ENCODE assay signal across 16 mouse cellular contexts in the genomic region with DNA sequence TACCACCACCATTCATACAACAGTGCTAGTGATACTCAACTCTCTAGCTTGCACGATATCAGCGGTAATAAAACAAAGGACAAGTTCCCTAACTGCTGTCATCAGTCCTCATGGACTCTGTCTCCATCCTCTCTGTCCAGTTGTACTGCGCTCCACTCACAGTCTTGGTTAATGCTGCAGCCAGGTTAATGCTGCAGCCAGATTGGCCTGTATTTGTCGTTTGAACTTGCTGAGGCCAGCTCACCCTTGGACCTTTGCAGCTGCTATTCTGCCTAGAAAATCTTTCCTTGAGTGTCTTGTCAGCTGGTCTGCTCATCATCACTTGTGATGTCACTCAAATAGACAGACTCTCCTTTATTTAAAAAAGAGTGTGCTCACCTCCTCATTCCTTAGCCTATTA.
A peak's percentile ranks its signal among the peaks of the same experiment; 100 is the strongest.
DNase-seq lines count a peak whose midpoint lies in the region; ATAC-seq and TF ChIP-seq lines count a peak whose summit lies in the region.
"Had no signal": no experiment of that assay in that cellular context is flagged by ENCODE, and none has a peak within 500 bp of the region (broad histone marks: within the 10 kb centered on the region; RNA-seq: fewer than 3 reads in every experiment).

No protein-coding gene starts in this region.

- H3K27me3 ChIP-seq in heart, embryonic 15.5 days, result no peaks in the 10 kb centered on the region
- no peaks in the 10 kb centered on the region for H3K27me3 ChIP-seq in embryonic facial prominence, embryonic 14.5 days (replicated peaks; ENCODE audit: control insufficient read depth, insufficient read depth, low read length)
- H3K27me3 ChIP-seq in intestine, embryonic 16.5 days (replicated peaks; ENCODE audit: control insufficient read depth, insufficient read depth, low read length), result no peaks in the 10 kb centered on the region
- H3K27me3 ChIP-seq: embryonic facial prominence, embryonic 12.5 days; forebrain, embryonic 12.5 days; midbrain, embryonic 12.5 days had no signal

- H3K9ac ChIP-seq in heart, embryonic 15.5 days, result no peak overlapping the region
- no peak overlapping the region for H3K9ac ChIP-seq in embryonic facial prominence, embryonic 14.5 days (ENCODE audit: low read depth, low read length)
- no peak overlapping the region for H3K9ac ChIP-seq in intestine, embryonic 16.5 days (ENCODE audit: low read depth, low read length)
- H3K9ac ChIP-seq: embryonic facial prominence, embryonic 12.5 days; forebrain, embryonic 12.5 days; midbrain, embryonic 12.5 days had no signal

- no peak for TF ChIP-seq CTCF in layer of hippocampus, adult 2 months (conservative IDR thresholded peaks at IDR 0.05)

- no peak overlapping the region for H3K4me3 ChIP-seq in heart, embryonic 15.5 days
- no peak overlapping the region for H3K4me3 ChIP-seq in layer of hippocampus, adult 2 months
- H3K4me3 ChIP-seq in embryonic facial prominence, embryonic 14.5 days (ENCODE audit: low read depth, low read length), result no peak overlapping the region
- H3K4me3 ChIP-seq in intestine, embryonic 16.5 days (ENCODE audit: low read length), result no peak overlapping the region
- H3K4me3 ChIP-seq: embryonic facial prominence, embryonic 12.5 days; forebrain, embryonic 12.5 days; hindbrain, embryonic 10.5 days; midbrain, embryonic 12.5 days had no signal

- peaks cover 41% of the 10 kb centered on the region for H3K4me1 ChIP-seq in heart, embryonic 15.5 days (replicated peaks)
- H3K4me1 ChIP-seq in embryonic facial prominence, embryonic 14.5 days (ENCODE audit: control insufficient read depth, insufficient read depth, low read length), result peaks cover 20% of the 10 kb centered on the region
- H3K4me1 ChIP-seq in intestine, embryonic 16.5 days (ENCODE audit: control insufficient read depth, insufficient read depth, low read length), result peaks cover 32% of the 10 kb centered on the region

- 52% methylated on average over 4 of the region's 4 CpGs for WGBS in heart, embryonic 15.5 days
- WGBS in embryonic facial prominence, embryonic 14.5 days, result 68% methylated on average over 4 of the region's 4 CpGs
- 66% methylated on average over 4 of the region's 4 CpGs for WGBS in intestine, embryonic 16.5 days

- H3K9me3 ChIP-seq in heart, embryonic 15.5 days (replicated peaks), result no peaks in the 10 kb centered on the region
- H3K9me3 ChIP-seq in embryonic facial prominence, embryonic 14.5 days (ENCODE audit: control insufficient read depth, low read length), result no peaks in the 10 kb centered on the region
- no peaks in the 10 kb centered on the region for H3K9me3 ChIP-seq in intestine, embryonic 16.5 days (ENCODE audit: control insufficient read depth, low read length)
- H3K9me3 ChIP-seq: embryonic facial prominence, embryonic 12.5 days; forebrain, embryonic 12.5 days; hindbrain, embryonic 10.5 days; midbrain, embryonic 12.5 days had no signal

- intact Hi-C loops in heart, postnatal 36 days (cut with DNase I), result no loop called here

- no peak overlapping the region for H3K4me2 ChIP-seq in heart, embryonic 15.5 days
- no peak overlapping the region for H3K4me2 ChIP-seq in embryonic facial prominence, embryonic 14.5 days (ENCODE audit: low read depth, low read length)
- H3K4me2 ChIP-seq in intestine, embryonic 16.5 days (ENCODE audit: low read depth, low read length), result no peak overlapping the region
- H3K4me2 ChIP-seq: embryonic facial prominence, embryonic 12.5 days; forebrain, embryonic 12.5 days; midbrain, embryonic 12.5 days had no signal

- DNase-seq in heart, postnatal 36 days, result no peak
- DNase-seq in layer of hippocampus, adult 2 months (ENCODE audit: low spot score in 2 of 2), result no peak
- DNase-seq in layer of hippocampus, adult 9-10 months (ENCODE audit: low spot score), result no peak
- no peak for DNase-seq in embryonic facial prominence, embryonic 14.5 days (ENCODE audit: low spot score)
- no peak for DNase-seq in urinary bladder, postnatal 25 days (ENCODE audit: low spot score)
- DNase-seq: adrenal gland, postnatal 14 days; cerebellum, postnatal 14 days; lung, postnatal 10 days; right cerebral cortex, postnatal 25 days had no signal

- peak overlapping the region; percentile 82 for H3K27ac ChIP-seq in heart, embryonic 15.5 days
- H3K27ac ChIP-seq in layer of hippocampus, adult 2 months, result peak overlapping the region; percentile 61; the same call in 1 of the 2 replicates
- H3K27ac ChIP-seq in embryonic facial prominence, embryonic 14.5 days (replicated peaks; ENCODE audit: low read depth, low read length), result peak overlapping the region; percentile 65
- H3K27ac ChIP-seq in intestine, embryonic 16.5 days (ENCODE audit: low read length), result peak overlapping the region; percentile 19
- H3K27ac ChIP-seq: embryonic facial prominence, embryonic 12.5 days; forebrain, embryonic 12.5 days; hindbrain, embryonic 10.5 days; midbrain, embryonic 12.5 days had no signal

- no peak for ATAC-seq in heart, embryonic 15.5 days (replicated peaks; ENCODE audit: insufficient number of reproducible peaks, insufficient read depth, low FRiP score, low read depth)
- ATAC-seq in embryonic facial prominence, embryonic 14.5 days (ENCODE audit: low read depth), result no peak
- no peak for ATAC-seq in intestine, embryonic 16.5 days
- ATAC-seq: CD4-positive, CD25-positive, alpha-beta regulatory T cell, adult 4 months had no signal

- no peaks in the 10 kb centered on the region for H3K36me3 ChIP-seq in heart, embryonic 15.5 days
- no peaks in the 10 kb centered on the region for H3K36me3 ChIP-seq in embryonic facial prominence, embryonic 14.5 days (ENCODE audit: control insufficient read depth, insufficient read depth, low read length)
- H3K36me3 ChIP-seq in intestine, embryonic 16.5 days (ENCODE audit: control insufficient read depth, insufficient read depth, low read length), result no peaks in the 10 kb centered on the region
- H3K36me3 ChIP-seq: embryonic facial prominence, embryonic 12.5 days; forebrain, embryonic 12.5 days; hindbrain, embryonic 10.5 days; midbrain, embryonic 12.5 days had no signal

Comparison
In these comparisons a context has a peak if more than half of its experiments do, and no peak if none do; other contexts are left out.
1. H3K27ac ChIP-seq: peak in every context shown above with its lines; median percentile 82 in heart, embryonic 15.5 days; 65 in embryonic facial prominence, embryonic 14.5 days; 61 in layer of hippocampus, adult 2 months; 19 in intestine, embryonic 16.5 days.